Mouse (Mus musculus) ES-E14 (cell line): ENCODE measurements around the gene 4930518I15Rik. TPM values are rescaled to one million over a fixed set of nuclear protein-coding genes. Genes with fewer than 3 reads are reported as not detected.

Experiments used
- DNase-seq: peaks from one replicate; pipeline ENCODE4 v3.0.0-alpha.2; 2013; ENCODE audit warnings: low read depth, low spot score
- H3K27ac ChIP-seq: 2 replicates; pipeline ENCODE4 v1.5.1; 2012; ENCODE audit warnings: low read depth, mild to moderate bottlenecking, low read length, moderate library complexity, mixed read lengths; ENCODE audit not compliant: poor library complexity, insufficient read depth, severe bottlenecking
- H3K36me3 ChIP-seq: 2 replicates; pipeline ENCODE4 v1.6.1; 2012; ENCODE audit warnings: mild to moderate bottlenecking, low read length, moderate library complexity, mixed read lengths; ENCODE audit not compliant: control insufficient read depth, poor library complexity, insufficient read depth, severe bottlenecking
- H3K4me1 ChIP-seq, 2 experiments: fragments of 150-350 bp in 1 of 2; sonication (generic) in 1 of 2; 2 replicates each; pipeline ENCODE4 v1.6.1; 2012; ENCODE audit warnings: low read length in 2 of 2, mild to moderate bottlenecking in 1 of 2, mixed read lengths in 1 of 2; ENCODE audit not compliant: control insufficient read depth in 2 of 2, insufficient read depth in 2 of 2, poor library complexity in 1 of 2
- H3K4me3 ChIP-seq, 2 experiments: fragments of 150-350 bp in 1 of 2; sonication (generic) in 1 of 2; 2 replicates each; pipeline ENCODE4 v1.5.1; 2012; ENCODE audit warnings: low read length in 2 of 2, low read depth in 1 of 2, mild to moderate bottlenecking in 1 of 2, mixed read lengths in 1 of 2; ENCODE audit not compliant: insufficient read depth in 1 of 2, poor library complexity in 1 of 2, severe bottlenecking in 1 of 2
- H3K9ac ChIP-seq: 2 replicates; pipeline ENCODE4 v1.6.1; 2012; ENCODE audit warnings: low read depth, mild to moderate bottlenecking, low read length, mixed read lengths; ENCODE audit not compliant: poor library complexity, insufficient read depth, severe bottlenecking
- H3K9me3 ChIP-seq: fragments of 150-350 bp; sonication (generic); 2 replicates; pipeline ENCODE4 v1.6.1; 2012; ENCODE audit warnings: low read depth, mild to moderate bottlenecking, low read length; ENCODE audit not compliant: control insufficient read depth, insufficient read depth
- CHD2 ChIP-seq: IDR thresholded peaks from 2 replicates; pipeline ENCODE4 v1.6.1; 2014; ENCODE audit warnings: mild to moderate bottlenecking, low read depth, low read length, inconsistent platforms
- HCFC1 ChIP-seq: IDR thresholded peaks from 2 replicates; pipeline ENCODE4 v1.6.1; 2012; ENCODE audit warnings: low read length, inconsistent platforms, borderline replicate concordance; ENCODE audit not compliant: insufficient read depth
- MAFK ChIP-seq: IDR thresholded peaks from 2 replicates; pipeline ENCODE4 v1.6.1; 2014; ENCODE audit warnings: mild to moderate bottlenecking, low read depth, low read length, inconsistent platforms; ENCODE audit not compliant: insufficient read depth
- ZC3H11A ChIP-seq: IDR thresholded peaks from 2 replicates; pipeline ENCODE4 v1.6.1; 2012; ENCODE audit warnings: low read depth, mild to moderate bottlenecking, inconsistent platforms, low read length, borderline replicate concordance
- ZNF384 ChIP-seq: IDR thresholded peaks from 2 replicates; pipeline ENCODE4 v1.6.1; 2012; ENCODE audit warnings: low read depth, low read length, inconsistent platforms
- in situ Hi-C, 2 experiments: fragments of 600-800 bp; cut with MboI; formaldehyde crosslinking; loops; one replicate each; pipeline ENCODE4 v1.15.1; 2025; ENCODE audit warnings: low sequenced_read_pairs in 2 of 2, inconsistent platforms in 1 of 2; ENCODE audit not compliant: unreplicated experiment in 2 of 2
- total RNA-seq: library from RNA; depleted of rRNA; stranded (reverse); fragments of 300-350 nt; gene quantifications from 2 replicates; pipeline ENCODE4 v1.2.3, GENCODE M21; 2012

Gene 4930518I15Rik
- total RNA-seq, 1 experiment, result 0.89 TPM

- no peak overlapping the region for H3K4me3 ChIP-seq
- no peaks in the 10 kb centered on the region for H3K4me1 ChIP-seq
- no peaks in the 10 kb centered on the region for H3K9me3 ChIP-seq
- no peak for DNase-seq
- in situ Hi-C loops, result no loop called here
- TF ChIP-seq HCFC1, result no peak
- TF ChIP-seq ZC3H11A, result no peak
- TF ChIP-seq ZNF384, result no peak
- TF ChIP-seq CHD2, result no peak
- no peak for TF ChIP-seq MAFK
- H3K36me3 ChIP-seq, result no peaks in the 10 kb centered on the region
- no peak overlapping the region for H3K27ac ChIP-seq
- no peak overlapping the region for H3K9ac ChIP-seq
Observed at GRCm38 (mm10) chr2:156901883-156902282, 44.1 kb upstream of the 4930518I15Rik start.

- TF ChIP-seq CHD2 (no peak), ZNF384 (no peak), HCFC1 (no peak), MAFK (no peak), ZC3H11A (no peak)
- in situ Hi-C loops, result no loop called here
- H3K9ac ChIP-seq, result no peak overlapping the region
Observed at GRCm38 (mm10) chr2:156901344-156901743, 43.6 kb upstream of the 4930518I15Rik start.

GRCm38 (mm10) chr2:156899184-156899583 lies 41.4 kb upstream of the 4930518I15Rik start:
- TF ChIP-seq ZC3H11A (no peak), ZNF384 (no peak), CHD2 (no peak), HCFC1 (no peak), MAFK (no peak)
- Histone ChIP-seq H3K4me1 (peaks cover 0 to 2% of the 10 kb centered on the region in 2 experiments; a peak in 2 of 4 replicates), H3K36me3 (no peaks in the 10 kb centered on the region), H3K9me3 (no peaks in the 10 kb centered on the region), H3K9ac (no peak overlapping the region), H3K27ac (no peak overlapping the region), H3K4me3 (no peak overlapping the region)
- DNase-seq, result no peak
- in situ Hi-C loops, result no loop called here

More at GRCm38 (mm10) chr2:156901344-156901743, 43.6 kb upstream of the 4930518I15Rik start:
- no peak for DNase-seq
- Histone ChIP-seq H3K4me1 (no peaks in the 10 kb centered on the region), H3K4me3 (no peak overlapping the region), H3K36me3 (no peaks in the 10 kb centered on the region), H3K27ac (no peak overlapping the region), H3K9me3 (no peaks in the 10 kb centered on the region)

- H3K4me3 ChIP-seq, result no peak overlapping the region
- H3K36me3 ChIP-seq, result no peaks in the 10 kb centered on the region
- peaks cover 0 to 2% of the 10 kb centered on the region in 2 experiments; a peak in 2 of 4 replicates for H3K4me1 ChIP-seq
- no peak for DNase-seq
- TF ChIP-seq ZC3H11A (no peak), MAFK (no peak), ZNF384 (no peak), CHD2 (no peak)
- no peak overlapping the region for H3K27ac ChIP-seq
- H3K9ac ChIP-seq, result no peak overlapping the region
- no peaks in the 10 kb centered on the region for H3K9me3 ChIP-seq
- in situ Hi-C loops, result no loop called here
Observed at GRCm38 (mm10) chr2:156898374-156898773, 40.6 kb upstream of the 4930518I15Rik start.

GRCm38 (mm10) chr2:156897034-156897433 lies 39.3 kb upstream of the 4930518I15Rik start:
- Histone ChIP-seq H3K36me3 (no peaks in the 10 kb centered on the region), H3K9me3 (no peaks in the 10 kb centered on the region), H3K4me3 (no peak overlapping the region), H3K27ac (no peak overlapping the region), H3K9ac (no peak overlapping the region), H3K4me1 (peaks cover 0 to 3% of the 10 kb centered on the region in 2 experiments; a peak in 2 of 4 replicates)
- in situ Hi-C loops, result no loop called here
- no peak for DNase-seq
- no peak for TF ChIP-seq ZNF384
- TF ChIP-seq ZC3H11A, result no peak
- no peak for TF ChIP-seq CHD2
- no peak for TF ChIP-seq HCFC1
- TF ChIP-seq MAFK, result no peak
